Mouse (Mus musculus) megakaryocyte, embryonic 14.5 days (primary cell): ENCODE data around the gene Slc6a6. TPM values are rescaled to one million over a fixed set of nuclear protein-coding genes. Genes with fewer than 3 reads are reported as not detected.

Source experiments
- H3K27me3 ChIP-seq: replicated peaks from 2 replicates; pipeline ENCODE3; 2012; ENCODE audit warnings: inconsistent platforms
- H3K36me3 ChIP-seq: replicated peaks from 2 replicates; pipeline ENCODE3; 2012; ENCODE audit warnings: low read length, inconsistent platforms, mixed read lengths
- H3K4me1 ChIP-seq: 2 replicates; pipeline ENCODE4 v1.6.1; 2012; ENCODE audit warnings: inconsistent platforms
- H3K4me3 ChIP-seq: replicated peaks from 2 replicates; pipeline ENCODE3; 2012; ENCODE audit warnings: moderate library complexity, mild to moderate bottlenecking, inconsistent platforms
- H3K9me3 ChIP-seq: 2 replicates; pipeline ENCODE4 v1.6.1; 2012; ENCODE audit warnings: inconsistent platforms
- FLI1 ChIP-seq: IDR thresholded peaks from 2 replicates; pipeline ENCODE4 v1.6.1; 2012; ENCODE audit warnings: low read length, inconsistent platforms, mixed read lengths
- GATA1 ChIP-seq: IDR thresholded peaks from 3 replicates; pipeline ENCODE4 v1.6.1; 2012; ENCODE audit warnings: mixed read lengths, low read length, inconsistent platforms, borderline replicate concordance
- polyA plus RNA-seq: library from polyadenylated mRNA; stranded (reverse); fragments of >175 nt; gene quantifications from 2 replicates; pipeline ENCODE4 v1.2.3, GENCODE M21; 2012; ENCODE audit warnings: low replicate concordance; ENCODE audit not compliant: insufficient read depth

The Slc6a6 gene
- polyA plus RNA-seq, 1 experiment = 27.7 TPM

DNA sequence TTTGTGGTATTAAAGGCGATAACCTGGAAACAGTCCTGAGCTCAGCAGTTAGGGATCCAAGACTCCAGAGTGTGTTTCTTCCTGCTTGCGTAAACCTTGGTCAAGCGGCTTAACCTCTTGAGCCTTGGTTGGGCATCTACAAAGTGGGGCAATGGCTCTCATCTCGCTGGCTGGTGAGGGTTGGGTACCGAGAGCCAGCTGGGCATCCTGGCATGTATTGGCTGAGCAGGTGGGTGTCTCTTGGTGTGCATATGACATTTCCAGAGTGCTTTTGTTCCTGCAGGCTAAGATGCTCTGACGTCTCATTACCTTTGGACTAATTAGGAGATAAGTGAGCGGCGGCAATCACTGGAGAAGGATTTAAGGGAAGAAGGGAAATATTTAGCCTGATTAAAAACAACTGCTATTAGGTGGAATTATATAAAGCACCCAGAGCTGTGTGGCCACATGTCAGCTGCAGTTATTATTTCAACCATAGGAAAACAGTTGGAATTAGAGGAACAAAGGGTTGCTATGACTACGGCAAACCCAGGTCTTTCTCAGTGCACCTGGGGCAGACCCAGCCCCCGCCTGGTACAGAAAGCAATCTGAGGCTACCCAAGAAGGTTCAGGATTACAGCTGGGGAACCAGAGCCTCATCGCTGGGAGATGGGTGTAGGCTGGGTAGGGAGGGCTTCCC, 24.2 kb downstream of the Slc6a6 start:
- Histone ChIP-seq H3K9me3 (peaks cover 5% of the 10 kb centered on the region; the same call in 1 of the 2 replicates), H3K36me3 (peaks cover 89% of the 10 kb centered on the region), H3K27me3 (no peaks in the 10 kb centered on the region), H3K4me1 (peaks cover 74% of the 10 kb centered on the region), H3K4me3 (no peak overlapping the region)
- TF ChIP-seq GATA1 (no peak), FLI1 (no peak)

DNA sequence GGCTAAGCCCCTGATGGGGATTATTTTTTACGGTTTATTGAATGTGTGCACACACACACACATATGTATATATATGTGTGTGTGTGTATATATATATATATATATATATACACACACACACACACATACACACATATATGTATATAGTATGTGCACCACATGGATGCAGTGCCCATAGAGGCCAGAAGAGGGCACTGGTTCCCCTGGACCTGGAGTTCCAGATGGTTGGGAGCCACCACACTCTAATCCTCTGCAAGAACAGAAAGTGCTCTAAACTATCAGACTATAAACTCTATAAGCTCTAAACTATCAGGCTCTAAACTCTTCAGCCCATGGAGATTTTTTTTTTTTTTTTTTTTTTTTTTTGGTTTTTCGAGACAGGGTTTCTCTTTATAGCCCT, 25.1 kb downstream of the Slc6a6 start:
- H3K4me1 ChIP-seq = peaks cover 74% of the 10 kb centered on the region
- peaks cover 5% of the 10 kb centered on the region; the same call in 1 of the 2 replicates for H3K9me3 ChIP-seq
- H3K27me3 ChIP-seq = no peaks in the 10 kb centered on the region
- peaks cover 84% of the 10 kb centered on the region for H3K36me3 ChIP-seq
- TF ChIP-seq GATA1 = no peak
- TF ChIP-seq FLI1 = no peak
- H3K4me3 ChIP-seq = no peak overlapping the region

- no peak for TF ChIP-seq GATA1
- TF ChIP-seq FLI1 = no peak
- H3K27me3 ChIP-seq = no peaks in the 10 kb centered on the region
- peaks cover 76% of the 10 kb centered on the region for H3K4me1 ChIP-seq
- H3K4me3 ChIP-seq = no peak overlapping the region
- H3K9me3 ChIP-seq = peaks cover 5% of the 10 kb centered on the region; the same call in 1 of the 2 replicates
- peaks cover 79% of the 10 kb centered on the region for H3K36me3 ChIP-seq
Observed at GRCm38 (mm10) chr6:91710345-91710930, 26.6 kb downstream of the Slc6a6 start.

DNA sequence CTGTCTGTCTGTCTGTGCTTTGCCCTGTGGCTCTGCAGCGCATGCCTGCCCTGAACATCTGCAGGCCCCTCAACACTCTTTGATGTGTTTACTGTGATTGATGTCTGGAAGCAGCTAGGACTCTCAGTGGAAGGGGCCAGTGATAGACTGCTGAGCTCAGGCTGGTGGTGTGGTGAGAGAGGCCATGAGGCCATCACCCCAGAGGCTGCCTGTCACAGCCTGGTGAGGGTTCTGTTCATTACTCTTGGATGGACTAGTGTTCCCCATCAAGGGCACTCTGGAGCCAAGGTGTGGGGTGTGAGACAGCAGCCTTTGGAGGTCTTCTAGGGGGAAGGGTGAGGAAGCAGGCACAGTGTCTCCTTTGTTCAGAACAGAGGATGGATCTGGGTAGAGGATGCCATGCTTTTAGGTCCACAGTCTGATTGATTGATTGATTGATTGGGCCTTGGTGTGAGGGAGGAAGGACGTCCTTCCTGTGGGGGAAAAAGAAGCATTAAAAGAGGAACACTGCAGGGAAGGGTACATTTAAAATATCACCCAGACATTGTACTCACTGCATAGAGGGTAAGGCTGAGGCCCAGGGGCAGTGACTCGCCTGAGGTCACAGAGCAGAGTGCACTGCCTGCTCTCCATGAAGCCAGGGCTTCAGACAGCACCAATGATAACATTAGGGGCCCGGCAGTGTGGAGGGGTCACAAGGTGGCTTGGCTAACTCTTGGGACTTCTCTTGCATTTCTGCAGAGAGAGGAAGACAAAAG, 28.4 kb downstream of the Slc6a6 start:
- Histone ChIP-seq H3K4me3 (peak overlapping the region; percentile 87), H3K36me3 (peaks cover 70% of the 10 kb centered on the region), H3K9me3 (peaks cover 5% of the 10 kb centered on the region; the same call in 1 of the 2 replicates), H3K27me3 (no peaks in the 10 kb centered on the region), H3K4me1 (peaks cover 85% of the 10 kb centered on the region)
- TF ChIP-seq GATA1 (no peak), FLI1 (no peak)

GRCm38 (mm10) chr6:91712855-91713331, 29.0 kb downstream of the Slc6a6 start:
- H3K27me3 ChIP-seq = no peaks in the 10 kb centered on the region
- H3K4me1 ChIP-seq = peaks cover 85% of the 10 kb centered on the region
- peaks cover 65% of the 10 kb centered on the region for H3K36me3 ChIP-seq
- peaks cover 5% of the 10 kb centered on the region; the same call in 1 of the 2 replicates for H3K9me3 ChIP-seq
- peak overlapping the region; percentile 87 for H3K4me3 ChIP-seq
- TF ChIP-seq FLI1 = no peak
- TF ChIP-seq GATA1 = no peak

GRCm38 (mm10) chr6:91713370-91713896, 29.6 kb downstream of the Slc6a6 start:
- no peak for TF ChIP-seq GATA1
- TF ChIP-seq FLI1 = no peak
- peaks cover 3% of the 10 kb centered on the region; the same call in 1 of the 2 replicates for H3K9me3 ChIP-seq
- H3K4me3 ChIP-seq = peak overlapping the region; percentile 87
- H3K36me3 ChIP-seq = peaks cover 65% of the 10 kb centered on the region
- H3K27me3 ChIP-seq = no peaks in the 10 kb centered on the region
- H3K4me1 ChIP-seq = peaks cover 90% of the 10 kb centered on the region

- no peak for TF ChIP-seq GATA1
- no peak for TF ChIP-seq FLI1
- Histone ChIP-seq H3K4me1 (peaks cover 98% of the 10 kb centered on the region), H3K4me3 (no peak overlapping the region), H3K36me3 (peaks cover 68% of the 10 kb centered on the region), H3K9me3 (no peaks in the 10 kb centered on the region), H3K27me3 (no peaks in the 10 kb centered on the region)
Observed at GRCm38 (mm10) chr6:91715023-91715422, 31.2 kb downstream of the Slc6a6 start.

DNA sequence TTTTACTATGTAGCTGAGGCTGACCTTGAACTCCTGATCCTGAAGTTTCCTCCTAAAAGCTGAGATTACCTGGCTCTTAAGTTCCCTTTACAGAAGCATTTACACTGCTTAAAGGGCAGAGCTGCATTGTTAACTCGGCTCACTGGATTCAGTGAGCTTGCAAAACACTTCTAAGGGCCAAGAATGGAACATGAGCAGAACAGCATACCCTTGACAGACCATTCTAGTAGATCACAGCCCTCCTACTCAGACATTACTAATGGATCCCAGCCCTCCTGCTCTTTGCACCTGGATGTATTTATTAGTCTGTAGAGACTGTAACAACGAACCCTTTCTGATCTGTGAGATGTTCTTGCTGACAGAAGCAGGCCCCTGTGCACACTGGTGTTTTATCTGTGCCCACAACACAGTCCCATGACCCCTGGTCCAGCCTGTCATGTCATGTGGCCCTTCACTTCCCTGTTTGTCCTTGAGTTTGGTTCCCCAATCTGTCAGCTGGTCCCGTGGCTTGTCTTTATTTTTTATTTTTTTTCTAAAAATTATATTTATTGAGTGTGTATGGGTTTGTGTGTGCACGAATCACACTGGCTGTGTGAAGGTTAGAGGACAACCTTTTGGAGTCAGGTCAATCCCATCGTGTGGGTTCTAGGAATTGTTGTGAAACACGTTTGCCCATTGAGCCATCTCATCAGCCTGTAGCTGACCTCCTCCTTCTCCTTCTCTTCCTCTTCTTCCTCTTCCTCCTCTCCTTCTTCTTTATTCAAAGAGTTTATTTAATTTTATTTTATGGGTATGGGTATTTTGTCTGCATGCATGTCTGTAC, 32.3 kb downstream of the Slc6a6 start:
- Histone ChIP-seq H3K27me3 (no peaks in the 10 kb centered on the region), H3K4me1 (peaks cover 98% of the 10 kb centered on the region), H3K9me3 (no peaks in the 10 kb centered on the region), H3K36me3 (peaks cover 67% of the 10 kb centered on the region), H3K4me3 (peak overlapping the region; percentile 76)
- no peak for TF ChIP-seq FLI1
- no peak for TF ChIP-seq GATA1

GRCm38 (mm10) chr6:91718067-91718466, 34.2 kb downstream of the Slc6a6 start:
- Histone ChIP-seq H3K27me3 (no peaks in the 10 kb centered on the region), H3K36me3 (peaks cover 74% of the 10 kb centered on the region)
- no peak for TF ChIP-seq GATA1
- TF ChIP-seq FLI1 = no peak

More at GRCm38 (mm10) chr6:91718067-91718466, 34.2 kb downstream of the Slc6a6 start:
- no peak overlapping the region for H3K4me3 ChIP-seq
- peaks cover 86% of the 10 kb centered on the region for H3K4me1 ChIP-seq
- no peaks in the 10 kb centered on the region for H3K9me3 ChIP-seq
